Mouse (Mus musculus): ENCODE results near the gene Ccn1. TPM values are rescaled to one million over a fixed set of nuclear protein-coding genes. Genes with fewer than 3 reads are reported as not detected.

Ccn1 gene
- polyA plus RNA-seq, 1 experiment from 2014 or later = 7.1 TPM

GRCm38 (mm10) chr3:145608320-145608719 is 41.5 kb downstream of the Ccn1 start:
- Histone ChIP-seq H3K4me2 (no peak overlapping the region), H3K9me3 (no peaks in the 10 kb centered on the region), H3K27ac (replicated peaks) (no peak overlapping the region), H3K4me1 (replicated peaks) (no peaks in the 10 kb centered on the region), H3K27me3 (no peaks in the 10 kb centered on the region), H3K9ac (no peak overlapping the region), H3K36me3 (peaks cover 28% of the 10 kb centered on the region), H3K4me3 (no peak overlapping the region)
- 92% methylated on average over 5 of the region's 5 CpGs for WGBS
- ATAC-seq (ENCODE audit: low FRiP score, low read depth) = no peak

- ATAC-seq (ENCODE audit: low FRiP score, low read depth) = no peak
- Histone ChIP-seq H3K27ac (replicated peaks) (no peak overlapping the region), H3K36me3 (peaks cover 37% of the 10 kb centered on the region), H3K27me3 (no peaks in the 10 kb centered on the region), H3K4me1 (replicated peaks) (peaks cover 5% of the 10 kb centered on the region; the same call in 1 of the 2 replicates), H3K4me2 (no peak overlapping the region), H3K9me3 (no peaks in the 10 kb centered on the region), H3K4me3 (no peak overlapping the region), H3K9ac (no peak overlapping the region)
- 85% methylated on average over 5 of the region's 5 CpGs for WGBS
Measured at GRCm38 (mm10) chr3:145605437-145606123, 44.2 kb downstream of the Ccn1 start.

- no peak for ATAC-seq (ENCODE audit: low FRiP score, low read depth)
- Histone ChIP-seq H3K9me3 (no peaks in the 10 kb centered on the region), H3K27ac (replicated peaks) (0 out of 2 replicates have a peak overlapping the region, but pooled peaks have one; percentile 0), H3K27me3 (no peaks in the 10 kb centered on the region), H3K4me1 (replicated peaks) (peaks cover 5% of the 10 kb centered on the region; the same call in 1 of the 2 replicates), H3K4me2 (no peak overlapping the region), H3K9ac (no peak overlapping the region), H3K4me3 (no peak overlapping the region), H3K36me3 (peaks cover 65% of the 10 kb centered on the region)
- WGBS = 61% methylated on average over 11 of the region's 11 CpGs
Measured at GRCm38 (mm10) chr3:145602410-145603206, 47.2 kb downstream of the Ccn1 start.

- Histone ChIP-seq H3K9me3 (no peaks in the 10 kb centered on the region), H3K27ac (replicated peaks) (no peak overlapping the region), H3K9ac (no peak overlapping the region), H3K27me3 (no peaks in the 10 kb centered on the region), H3K4me3 (no peak overlapping the region), H3K4me1 (replicated peaks) (peaks cover 5% of the 10 kb centered on the region; the same call in 1 of the 2 replicates), H3K36me3 (peaks cover 64% of the 10 kb centered on the region), H3K4me2 (no peak overlapping the region)
- ATAC-seq (ENCODE audit: low FRiP score, low read depth) = no peak
- WGBS = 87% methylated on average over 6 of the region's 6 CpGs
Measured at GRCm38 (mm10) chr3:145601345-145601744, 48.4 kb downstream of the Ccn1 start.

- 92% methylated on average over 6 of the region's 6 CpGs for WGBS
- no peak overlapping the region for H3K4me2 ChIP-seq
- no peak overlapping the region for H3K27ac ChIP-seq (replicated peaks)
- H3K9me3 ChIP-seq = no peaks in the 10 kb centered on the region
- no peaks in the 10 kb centered on the region for H3K27me3 ChIP-seq
- peaks cover 66% of the 10 kb centered on the region for H3K36me3 ChIP-seq
- H3K4me3 ChIP-seq = no peak overlapping the region
- no peak overlapping the region for H3K9ac ChIP-seq
- ATAC-seq (ENCODE audit: low FRiP score, low read depth) = no peak
- peaks cover 5% of the 10 kb centered on the region; the same call in 1 of the 2 replicates for H3K4me1 ChIP-seq (replicated peaks)
Measured at GRCm38 (mm10) chr3:145600801-145601200, 49.0 kb downstream of the Ccn1 start.

- no peak for ATAC-seq (ENCODE audit: low FRiP score, low read depth)
- Histone ChIP-seq H3K27ac (replicated peaks) (no peak overlapping the region), H3K9me3 (no peaks in the 10 kb centered on the region), H3K4me2 (no peak overlapping the region), H3K4me3 (no peak overlapping the region), H3K36me3 (peaks cover 64% of the 10 kb centered on the region), H3K4me1 (replicated peaks) (peaks cover 5% of the 10 kb centered on the region; the same call in 1 of the 2 replicates), H3K27me3 (no peaks in the 10 kb centered on the region), H3K9ac (no peak overlapping the region)
- WGBS = 97% methylated on average over 7 of the region's 7 CpGs
Measured at GRCm38 (mm10) chr3:145599059-145599458, 50.7 kb downstream of the Ccn1 start.

Other genes starting within 250 kb of the Ccn1 start
- 35.8 and 37.5 TPM in 2 replicates for gene Znhit6, start 73.8 kb downstream of the Ccn1 start, polyA plus RNA-seq (2015; fragmentation: Nextera tagmentation; extraction: Ambion mirVana)
- gene Ddah1, start 108.7 kb upstream of the Ccn1 start, polyA plus RNA-seq (2015; fragmentation: Nextera tagmentation; extraction: Ambion mirVana) = 114 and 122 TPM in 2 replicates